Mouse (Mus musculus): ENCODE results near the gene Gpt2.

DNA sequence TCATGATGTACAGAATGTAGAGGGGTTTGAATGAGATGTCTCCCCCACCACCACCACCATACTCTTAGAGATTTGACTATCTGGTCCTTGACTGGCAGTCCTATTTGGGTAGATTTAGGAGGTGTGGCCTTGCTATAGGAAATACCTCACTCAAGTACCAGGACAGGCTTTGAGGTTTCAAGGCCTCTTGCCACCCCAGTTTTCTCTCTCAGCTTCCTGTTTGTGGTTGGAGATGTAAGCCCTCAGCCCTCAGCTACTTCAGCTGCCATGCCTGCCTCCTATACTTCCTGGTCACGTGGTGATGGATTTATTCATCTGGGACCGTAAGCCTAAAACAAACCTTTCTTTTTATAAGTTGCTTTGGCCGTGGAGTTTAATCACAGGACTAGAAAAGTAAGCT lies 42.0 kb upstream of the Gpt2 start:
- TF ChIP-seq CTCF (IDR thresholded peaks at IDR 0.05; ENCODE audit: extremely low read depth, insufficient read depth, low read length), result no peak
- no peak for TF ChIP-seq POLR2A (IDR thresholded peaks at IDR 0.05; ENCODE audit: extremely low read depth, insufficient read depth, low read length)

Measured in cortical plate, adult 2 months (tissue).